Mouse (Mus musculus): ENCODE data around the gene Trmt11. TPM values are rescaled to one million over a fixed set of nuclear protein-coding genes. Genes with fewer than 3 reads are reported as not detected.

Gene Trmt11
- polyA plus RNA-seq (2015; fragmentation: Illumina TruSeq; extraction: RNeasy Lipid Tissue Mini Kit (QIAGEN cat#74804); ENCODE audit: insufficient read depth, low replicate concordance): 16.7 TPM

GRCm38 (mm10) chr10:30600542-30600966 is at the start of gene Trmt11:
Gene Trmt11 (minus strand): TSS chr10:30600749.

GRCm38 (mm10) chr10:30629513-30629912 is 29.0 kb upstream of the Trmt11 start, which contains the start of gene Hint3:
Gene Hint3 (minus strand): TSS chr10:30629632.

Other genes starting within 250 kb of the Trmt11 start
- gene Hint3, start 28.9 kb upstream of the Trmt11 start, polyA plus RNA-seq (2015; fragmentation: Illumina TruSeq; extraction: RNeasy Lipid Tissue Mini Kit (QIAGEN cat#74804); ENCODE audit: insufficient read depth, low replicate concordance): 32.6 TPM
- 35.5 TPM for gene Ncoa7, start 202.6 kb upstream of the Trmt11 start, polyA plus RNA-seq (2015; fragmentation: Illumina TruSeq; extraction: RNeasy Lipid Tissue Mini Kit (QIAGEN cat#74804); ENCODE audit: insufficient read depth, low replicate concordance)
- gene Hey2, start 242.1 kb upstream of the Trmt11 start, polyA plus RNA-seq (2015; fragmentation: Illumina TruSeq; extraction: RNeasy Lipid Tissue Mini Kit (QIAGEN cat#74804); ENCODE audit: insufficient read depth, low replicate concordance): 2.2 TPM

Measured in spleen, adult 10 weeks (tissue).